Mouse (Mus musculus): ENCODE data around the gene Galnt2. TPM values are rescaled to one million over a fixed set of nuclear protein-coding genes. Genes with fewer than 3 reads are reported as not detected.

Galnt2 gene
- polyA plus RNA-seq, 1 experiment from 2014 or later = 63.7 TPM

- no peak overlapping the region for H3K9ac ChIP-seq
- H3K27ac ChIP-seq (replicated peaks) = no peak overlapping the region
- no peaks in the 10 kb centered on the region for H3K9me3 ChIP-seq
- WGBS = 81% methylated on average over 7 of the region's 7 CpGs
- H3K36me3 ChIP-seq = no peaks in the 10 kb centered on the region
- H3K4me2 ChIP-seq = no peak overlapping the region
- ATAC-seq (ENCODE audit: low FRiP score, low read depth) = no peak
- no peak overlapping the region for H3K4me3 ChIP-seq
- peaks cover 4% of the 10 kb centered on the region for H3K4me1 ChIP-seq (replicated peaks)
- H3K27me3 ChIP-seq = no peaks in the 10 kb centered on the region
Measured at GRCm38 (mm10) chr8:124301935-124302555, 70.9 kb downstream of the Galnt2 start.

- Histone ChIP-seq H3K27ac (replicated peaks) (no peak overlapping the region), H3K9me3 (no peaks in the 10 kb centered on the region), H3K36me3 (no peaks in the 10 kb centered on the region), H3K9ac (no peak overlapping the region), H3K4me1 (replicated peaks) (peaks cover 4% of the 10 kb centered on the region), H3K27me3 (no peaks in the 10 kb centered on the region), H3K4me3 (no peak overlapping the region), H3K4me2 (no peak overlapping the region)
- WGBS = 83% methylated on average over 15 of the region's 15 CpGs
- ATAC-seq (ENCODE audit: low FRiP score, low read depth) = no peak
Measured at GRCm38 (mm10) chr8:124303211-124303902, 72.2 kb downstream of the Galnt2 start.

- H3K9me3 ChIP-seq = no peaks in the 10 kb centered on the region
- no peak overlapping the region for H3K27ac ChIP-seq (replicated peaks)
- no peak overlapping the region for H3K4me3 ChIP-seq
- no peak overlapping the region for H3K4me2 ChIP-seq
- H3K36me3 ChIP-seq = no peaks in the 10 kb centered on the region
- ATAC-seq (ENCODE audit: low FRiP score, low read depth) = no peak
- WGBS = 66% methylated on average over 4 of the region's 4 CpGs
- peaks cover 4% of the 10 kb centered on the region for H3K4me1 ChIP-seq (replicated peaks)
- H3K9ac ChIP-seq = no peak overlapping the region
- H3K27me3 ChIP-seq = no peaks in the 10 kb centered on the region
Measured at GRCm38 (mm10) chr8:124304141-124304540, 73.0 kb downstream of the Galnt2 start.

GRCm38 (mm10) chr8:124306574-124306973 is 75.4 kb downstream of the Galnt2 start:
- no peak for ATAC-seq (ENCODE audit: low FRiP score, low read depth)
- Histone ChIP-seq H3K4me1 (replicated peaks) (peaks cover 4% of the 10 kb centered on the region), H3K4me3 (no peak overlapping the region), H3K27ac (replicated peaks) (no peak overlapping the region), H3K36me3 (no peaks in the 10 kb centered on the region), H3K4me2 (no peak overlapping the region), H3K9ac (no peak overlapping the region), H3K9me3 (no peaks in the 10 kb centered on the region), H3K27me3 (no peaks in the 10 kb centered on the region)
- WGBS = 67% methylated on average over 7 of the region's 7 CpGs

GRCm38 (mm10) chr8:124307700-124308099 is 76.5 kb downstream of the Galnt2 start:
- Histone ChIP-seq H3K9ac (no peak overlapping the region), H3K27ac (replicated peaks) (no peak overlapping the region), H3K4me2 (no peak overlapping the region), H3K4me3 (no peak overlapping the region), H3K9me3 (no peaks in the 10 kb centered on the region), H3K36me3 (no peaks in the 10 kb centered on the region), H3K4me1 (replicated peaks) (peaks cover 4% of the 10 kb centered on the region), H3K27me3 (no peaks in the 10 kb centered on the region)
- WGBS = 93% methylated on average over 10 of the region's 10 CpGs
- ATAC-seq (ENCODE audit: low FRiP score, low read depth) = no peak

- Histone ChIP-seq H3K27ac (replicated peaks) (no peak overlapping the region), H3K4me2 (no peak overlapping the region), H3K36me3 (no peaks in the 10 kb centered on the region), H3K4me1 (replicated peaks) (peaks cover 16% of the 10 kb centered on the region), H3K9me3 (no peaks in the 10 kb centered on the region), H3K27me3 (no peaks in the 10 kb centered on the region), H3K9ac (no peak overlapping the region), H3K4me3 (no peak overlapping the region)
- 85% methylated on average over 13 of the region's 13 CpGs for whole genome bisulfite sequencing
- ATAC-seq (ENCODE audit: low FRiP score, low read depth) = no peak
Measured at GRCm38 (mm10) chr8:124310509-124310908, 79.3 kb downstream of the Galnt2 start.

- H3K36me3 ChIP-seq = no peaks in the 10 kb centered on the region
- ATAC-seq (ENCODE audit: low FRiP score, low read depth) = no peak
- H3K27me3 ChIP-seq = no peaks in the 10 kb centered on the region
- H3K4me1 ChIP-seq (replicated peaks) = peaks cover 16% of the 10 kb centered on the region
- no peak overlapping the region for H3K27ac ChIP-seq (replicated peaks)
- H3K9me3 ChIP-seq = no peaks in the 10 kb centered on the region
- H3K4me2 ChIP-seq = no peak overlapping the region
- H3K4me3 ChIP-seq = no peak overlapping the region
- H3K9ac ChIP-seq = no peak overlapping the region
- 71% methylated on average over 6 of the region's 6 CpGs for WGBS
Measured at GRCm38 (mm10) chr8:124311111-124311510, 79.9 kb downstream of the Galnt2 start.

GRCm38 (mm10) chr8:124311723-124312122 is 80.5 kb downstream of the Galnt2 start:
- no peak for ATAC-seq (ENCODE audit: low FRiP score, low read depth)
- H3K9ac ChIP-seq = no peak overlapping the region
- no peak overlapping the region for H3K27ac ChIP-seq (replicated peaks)
- no peaks in the 10 kb centered on the region for H3K9me3 ChIP-seq
- 87% methylated on average over 17 of the region's 17 CpGs for WGBS
- no peaks in the 10 kb centered on the region for H3K36me3 ChIP-seq
- peaks cover 20% of the 10 kb centered on the region for H3K4me1 ChIP-seq (replicated peaks)
- H3K27me3 ChIP-seq = no peaks in the 10 kb centered on the region
- H3K4me2 ChIP-seq = no peak overlapping the region
- no peak overlapping the region for H3K4me3 ChIP-seq

GRCm38 (mm10) chr8:124312228-124312627 is 81.0 kb downstream of the Galnt2 start:
- H3K4me1 ChIP-seq (replicated peaks) = peaks cover 25% of the 10 kb centered on the region
- H3K36me3 ChIP-seq = no peaks in the 10 kb centered on the region
- H3K9ac ChIP-seq = no peak overlapping the region
- H3K27ac ChIP-seq (replicated peaks) = no peak overlapping the region
- H3K27me3 ChIP-seq = no peaks in the 10 kb centered on the region
- ATAC-seq (ENCODE audit: low FRiP score, low read depth) = no peak
- H3K4me2 ChIP-seq = no peak overlapping the region
- no peaks in the 10 kb centered on the region for H3K9me3 ChIP-seq
- WGBS = 94% methylated on average over 10 of the region's 10 CpGs
- no peak overlapping the region for H3K4me3 ChIP-seq

- peaks cover 45% of the 10 kb centered on the region for H3K4me1 ChIP-seq (replicated peaks)
- H3K9me3 ChIP-seq = no peaks in the 10 kb centered on the region
- H3K27me3 ChIP-seq = no peaks in the 10 kb centered on the region
- no peaks in the 10 kb centered on the region for H3K36me3 ChIP-seq
- H3K27ac ChIP-seq (replicated peaks) = peak overlapping the region; percentile 35; the same call in 1 of the 2 replicates
- ATAC-seq (ENCODE audit: low FRiP score, low read depth) = no peak
- WGBS = 26% methylated on average over 10 of the region's 10 CpGs
- H3K9ac ChIP-seq = no peak overlapping the region
- H3K4me2 ChIP-seq = no peak overlapping the region
- H3K4me3 ChIP-seq = no peak overlapping the region
Measured at GRCm38 (mm10) chr8:124314803-124315202, 83.6 kb downstream of the Galnt2 start.

- H3K9me3 ChIP-seq = no peaks in the 10 kb centered on the region
- no peaks in the 10 kb centered on the region for H3K36me3 ChIP-seq
- H3K4me2 ChIP-seq = no peak overlapping the region
- peaks cover 62% of the 10 kb centered on the region for H3K4me1 ChIP-seq (replicated peaks)
- no peaks in the 10 kb centered on the region for H3K27me3 ChIP-seq
- ATAC-seq (ENCODE audit: low FRiP score, low read depth) = no peak
- 50% methylated on average over 12 of the region's 12 CpGs for WGBS
- H3K9ac ChIP-seq = no peak overlapping the region
- H3K27ac ChIP-seq (replicated peaks) = 0 out of 2 replicates have a peak overlapping the region, but pooled peaks have one; percentile 21
- no peak overlapping the region for H3K4me3 ChIP-seq
Measured at GRCm38 (mm10) chr8:124316466-124317136, 85.4 kb downstream of the Galnt2 start.

- peaks cover 68% of the 10 kb centered on the region for H3K4me1 ChIP-seq (replicated peaks)
- no peak overlapping the region for H3K4me3 ChIP-seq
- no peak overlapping the region for H3K4me2 ChIP-seq
- no peak overlapping the region for H3K27ac ChIP-seq (replicated peaks)
- H3K27me3 ChIP-seq = no peaks in the 10 kb centered on the region
- ATAC-seq (ENCODE audit: low FRiP score, low read depth) = no peak
- H3K9me3 ChIP-seq = no peaks in the 10 kb centered on the region
- H3K36me3 ChIP-seq = no peaks in the 10 kb centered on the region
- 57% methylated on average over 8 of the region's 8 CpGs for WGBS
- H3K9ac ChIP-seq = no peak overlapping the region
Measured at GRCm38 (mm10) chr8:124317191-124317682, 86.0 kb downstream of the Galnt2 start.
